Mouse (Mus musculus) intestine, embryonic 14.5 days (tissue): ENCODE data around the gene Cd9. TPM values are rescaled to one million over a fixed set of nuclear protein-coding genes. Genes with fewer than 3 reads are reported as not detected.

Experiments used
- ATAC-seq: fragments of 200-750 bp; cut with Nextera tagmentation; replicated peaks from 2 replicates; pipeline ENCODE4 v1.8.0; 2017; ENCODE audit warnings: low read depth, moderate number of reproducible peaks, moderate TSS enrichment, moderate library complexity; ENCODE audit not compliant: low FRiP score, low TSS enrichment
- DNase-seq: peaks from one replicate; pipeline ENCODE4 v3.0.0-alpha.2; 2018; ENCODE audit warnings: low spot score
- H3K27ac ChIP-seq: fragments of 300-500 bp; sonication (generic); 2 replicates; pipeline ENCODE4 v1.5.1; 2014; ENCODE audit warnings: low read depth, mild to moderate bottlenecking, control low read depth
- H3K27me3 ChIP-seq: fragments of 300-500 bp; sonication (generic); replicated peaks from 2 replicates; pipeline ENCODE4 v1.6.1; 2014; ENCODE audit warnings: low read length, control low read depth; ENCODE audit not compliant: control insufficient read depth, insufficient read depth
- H3K36me3 ChIP-seq: fragments of 300-500 bp; sonication (generic); 2 replicates; pipeline ENCODE4 v1.6.1; 2014; ENCODE audit warnings: low read length, control low read depth; ENCODE audit not compliant: control insufficient read depth, insufficient read depth
- H3K4me1 ChIP-seq: fragments of 300-500 bp; sonication (generic); replicated peaks from 2 replicates; pipeline ENCODE4 v1.6.1; 2014; ENCODE audit warnings: low read length, control low read depth, mixed read lengths; ENCODE audit not compliant: control insufficient read depth, insufficient read depth
- H3K4me2 ChIP-seq: fragments of 300-500 bp; sonication (generic); 2 replicates; pipeline ENCODE4 v1.6.1; 2014; ENCODE audit warnings: low read length
- H3K4me3 ChIP-seq: fragments of 300-500 bp; sonication (generic); 2 replicates; pipeline ENCODE4 v1.5.1; 2014; ENCODE audit warnings: low read depth, low read length, control low read depth, mixed read lengths
- H3K9ac ChIP-seq: fragments of 300-500 bp; sonication (generic); 2 replicates; pipeline ENCODE4 v1.6.1; 2014; ENCODE audit warnings: mild to moderate bottlenecking, low read length
- H3K9me3 ChIP-seq: fragments of 300-500 bp; sonication (generic); 2 replicates; pipeline ENCODE4 v1.6.1; 2016; ENCODE audit warnings: low read length, control low read depth; ENCODE audit not compliant: control insufficient read depth
- WGBS: fragments of 180-500 bp; shearing (Covaris S2); extraction: QIAGEN DNeasy Blood & Tissue Kit; methylation state at CpG from one replicate; pipeline ENCODE4 v1.1.7; 2014; 5-methylcytosine and 5-hydroxymethylcytosine counted together
- polyA plus RNA-seq: library from polyadenylated mRNA; unstranded; fragments of >200 nt; fragmentation: Nextera tagmentation; extraction: Ambion mirVana; gene quantifications from 2 replicates; pipeline ENCODE4 v1.2.1, GENCODE M21; 2014

Cd9 gene
- polyA plus RNA-seq, 1 experiment from 2014 or later = 162 TPM

DNA sequence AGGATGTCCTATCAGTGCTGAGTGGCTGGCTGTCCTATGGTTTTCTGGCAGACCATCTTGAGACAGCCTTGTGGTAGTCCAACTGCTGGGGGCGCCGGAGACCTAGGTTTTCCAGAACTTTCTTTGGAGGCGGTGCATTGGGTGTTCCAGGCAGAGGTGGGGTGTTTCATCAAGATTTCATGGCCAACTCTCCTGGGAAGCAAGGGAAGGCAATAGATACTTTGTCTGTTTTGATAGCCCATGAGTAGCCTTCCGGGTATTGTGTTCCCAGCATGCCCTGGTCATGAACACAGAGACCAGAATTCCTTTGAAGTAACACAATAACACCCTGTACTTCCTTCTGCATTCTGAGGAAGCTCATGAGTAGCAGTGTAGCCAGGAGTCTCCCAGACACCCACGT, 34.9 kb upstream of the Cd9 start:
- Histone ChIP-seq H3K27me3 (no peaks in the 10 kb centered on the region), H3K4me1 (no peaks in the 10 kb centered on the region), H3K9ac (no peak overlapping the region), H3K4me2 (no peak overlapping the region), H3K9me3 (no peaks in the 10 kb centered on the region), H3K4me3 (no peak overlapping the region), H3K36me3 (no peaks in the 10 kb centered on the region), H3K27ac (no peak overlapping the region)
- ATAC-seq (no peak), DNase-seq (no peak)
- whole genome bisulfite sequencing = 89% methylated on average over 5 of the region's 5 CpGs

DNA sequence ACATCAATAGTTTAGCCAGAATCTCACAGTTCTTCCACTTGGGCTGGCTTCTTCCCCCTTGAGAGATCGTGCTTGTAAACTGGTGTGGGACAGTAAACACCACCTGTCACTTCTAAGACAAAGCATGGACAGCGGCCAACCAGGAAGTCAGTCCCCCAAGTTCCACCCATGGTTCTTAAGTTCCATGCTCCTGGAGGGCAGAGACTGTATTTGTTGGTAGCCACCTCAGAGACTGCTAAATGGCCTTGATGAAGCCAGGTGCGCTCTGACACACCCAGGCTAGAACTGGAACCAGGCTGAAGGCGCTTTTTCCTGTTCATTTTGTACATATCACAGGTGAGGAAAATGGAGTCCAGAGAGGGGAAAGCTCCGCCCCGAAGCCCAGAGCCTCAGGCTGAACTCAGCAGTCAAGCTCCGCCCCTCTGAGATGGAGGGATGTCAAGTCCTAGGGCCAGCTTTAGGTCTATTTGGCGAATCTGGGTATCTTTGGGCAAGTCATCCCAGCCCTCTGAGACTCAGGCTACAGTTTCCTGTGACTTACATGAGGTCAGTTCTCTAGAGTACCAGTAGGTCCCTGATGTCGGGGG, 34.1 kb upstream of the Cd9 start:
- no peak overlapping the region for H3K9ac ChIP-seq
- no peak overlapping the region for H3K4me3 ChIP-seq
- no peaks in the 10 kb centered on the region for H3K27me3 ChIP-seq
- ATAC-seq = no peak
- no peak overlapping the region for H3K4me2 ChIP-seq
- H3K4me1 ChIP-seq = no peaks in the 10 kb centered on the region
- no peaks in the 10 kb centered on the region for H3K36me3 ChIP-seq
- H3K27ac ChIP-seq = no peak overlapping the region
- WGBS = 81% methylated on average over 9 of the region's 9 CpGs
- DNase-seq = no peak
- no peaks in the 10 kb centered on the region for H3K9me3 ChIP-seq

GRCm38 (mm10) chr6:125526066-125526465, 31.5 kb upstream of the Cd9 start:
- no peaks in the 10 kb centered on the region; the same call in 1 of the 2 replicates for H3K4me1 ChIP-seq
- no peak overlapping the region for H3K27ac ChIP-seq
- ATAC-seq (no peak), DNase-seq (no peak)
- H3K4me3 ChIP-seq = no peak overlapping the region
- WGBS = 58% methylated on average over 3 of the region's 3 CpGs
- H3K9me3 ChIP-seq = no peaks in the 10 kb centered on the region
- H3K27me3 ChIP-seq = no peaks in the 10 kb centered on the region
- H3K9ac ChIP-seq = no peak overlapping the region
- no peak overlapping the region for H3K4me2 ChIP-seq
- H3K36me3 ChIP-seq = no peaks in the 10 kb centered on the region

GRCm38 (mm10) chr6:125524027-125524426, 29.4 kb upstream of the Cd9 start:
- ATAC-seq (no peak), DNase-seq (no peak)
- Histone ChIP-seq H3K36me3 (no peaks in the 10 kb centered on the region), H3K27me3 (no peaks in the 10 kb centered on the region), H3K4me2 (no peak overlapping the region), H3K4me1 (no peaks in the 10 kb centered on the region; the same call in 1 of the 2 replicates), H3K27ac (no peak overlapping the region), H3K4me3 (no peak overlapping the region), H3K9ac (no peak overlapping the region), H3K9me3 (no peaks in the 10 kb centered on the region)
- 87% methylated on average over 6 of the region's 6 CpGs for WGBS

DNA sequence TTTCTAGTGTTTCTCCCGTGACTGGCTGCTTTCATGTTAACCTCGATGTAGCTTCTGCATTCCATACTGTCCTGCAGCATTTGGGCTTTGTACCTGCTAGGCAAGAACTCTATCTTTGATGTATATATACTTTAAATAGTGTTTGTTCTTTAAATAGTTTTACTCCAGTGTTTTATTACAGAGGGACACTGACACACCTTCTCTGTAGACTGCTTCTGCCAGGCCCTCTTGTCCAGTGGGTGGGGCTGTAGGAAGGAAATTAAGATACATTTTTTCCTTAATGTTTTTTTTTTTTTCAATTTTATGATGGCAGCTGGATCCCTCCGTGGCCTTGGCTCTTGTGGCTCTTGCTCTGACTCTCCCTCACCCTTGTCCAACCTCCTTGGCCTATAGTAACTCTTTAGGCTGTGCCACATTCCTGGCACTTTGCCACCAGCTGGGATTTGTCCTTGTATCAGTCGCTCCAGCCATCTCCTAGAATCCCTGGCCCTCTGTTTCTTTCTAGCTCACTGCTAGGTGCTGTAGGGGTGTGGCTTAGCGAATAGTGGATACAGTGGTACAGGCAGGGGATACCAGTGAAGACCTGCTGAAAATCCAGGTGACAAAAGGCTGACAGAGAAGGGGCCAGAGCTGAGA, 27.1 kb upstream of the Cd9 start:
- H3K4me3 ChIP-seq = no peak overlapping the region
- H3K27me3 ChIP-seq = no peaks in the 10 kb centered on the region
- ATAC-seq = peak; percentile 61
- H3K36me3 ChIP-seq = no peaks in the 10 kb centered on the region
- no peak overlapping the region for H3K9ac ChIP-seq
- no peaks in the 10 kb centered on the region; the same call in 1 of the 2 replicates for H3K4me1 ChIP-seq
- 41% methylated on average over 5 of the region's 5 CpGs for WGBS
- no peaks in the 10 kb centered on the region for H3K9me3 ChIP-seq
- H3K27ac ChIP-seq = peak overlapping the region; percentile 16
- peak; percentile 62 for DNase-seq
- H3K4me2 ChIP-seq = no peak overlapping the region

GRCm38 (mm10) chr6:125515503-125516315, 21.1 kb upstream of the Cd9 start:
- DNase-seq = no peak
- 46% methylated on average over 11 of the region's 11 CpGs for WGBS
- Histone ChIP-seq H3K27me3 (no peaks in the 10 kb centered on the region), H3K9ac (no peak overlapping the region), H3K4me2 (no peak overlapping the region), H3K4me1 (peaks cover 6% of the 10 kb centered on the region; the same call in 1 of the 2 replicates), H3K4me3 (no peak overlapping the region), H3K27ac (no peak overlapping the region), H3K9me3 (no peaks in the 10 kb centered on the region), H3K36me3 (no peaks in the 10 kb centered on the region)
- ATAC-seq = 0 out of 2 replicates have a peak, but pooled peaks have one; percentile 14

DNA sequence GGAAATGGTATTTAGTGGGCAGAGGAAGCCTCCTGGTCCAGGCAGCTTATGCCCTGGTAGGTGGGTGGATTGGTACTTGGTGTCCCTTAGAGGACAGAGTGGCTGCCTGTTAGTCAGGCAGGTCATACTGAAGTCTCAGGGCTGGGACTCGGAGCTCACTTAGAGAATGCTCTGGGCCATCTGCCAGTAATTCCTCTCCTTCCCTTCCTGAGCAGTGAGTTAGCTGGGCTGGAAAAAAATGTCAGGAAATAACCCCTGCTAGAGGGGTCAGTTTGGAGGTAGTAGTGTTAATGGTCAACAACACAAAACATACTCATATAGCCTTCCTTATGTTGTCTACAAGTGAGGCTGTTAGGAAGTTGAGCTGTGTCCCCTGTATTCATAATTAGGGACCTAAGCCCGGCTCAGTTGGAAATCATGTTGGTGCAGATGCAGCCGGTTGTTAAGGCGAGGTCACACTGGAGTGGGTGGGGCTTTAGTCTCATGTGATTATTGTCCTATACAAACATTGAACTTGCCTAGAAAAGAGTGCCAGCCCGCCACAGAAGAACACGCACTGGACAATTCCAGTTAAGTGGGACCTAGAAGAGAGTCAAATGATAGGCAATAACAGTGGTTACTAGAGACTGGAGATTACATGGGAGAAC, 18.5 kb upstream of the Cd9 start:
- Histone ChIP-seq H3K4me1 (peaks cover 6% of the 10 kb centered on the region; the same call in 1 of the 2 replicates), H3K4me2 (no peak overlapping the region), H3K9me3 (no peaks in the 10 kb centered on the region), H3K4me3 (no peak overlapping the region), H3K27ac (0 out of 2 replicates have a peak overlapping the region, but pooled peaks have one; percentile 48), H3K36me3 (no peaks in the 10 kb centered on the region), H3K9ac (no peak overlapping the region), H3K27me3 (no peaks in the 10 kb centered on the region)
- DNase-seq = no peak
- ATAC-seq = peak; percentile 57; the same call in 1 of the 2 replicates
- WGBS = 49% methylated on average over 6 of the region's 6 CpGs

DNA sequence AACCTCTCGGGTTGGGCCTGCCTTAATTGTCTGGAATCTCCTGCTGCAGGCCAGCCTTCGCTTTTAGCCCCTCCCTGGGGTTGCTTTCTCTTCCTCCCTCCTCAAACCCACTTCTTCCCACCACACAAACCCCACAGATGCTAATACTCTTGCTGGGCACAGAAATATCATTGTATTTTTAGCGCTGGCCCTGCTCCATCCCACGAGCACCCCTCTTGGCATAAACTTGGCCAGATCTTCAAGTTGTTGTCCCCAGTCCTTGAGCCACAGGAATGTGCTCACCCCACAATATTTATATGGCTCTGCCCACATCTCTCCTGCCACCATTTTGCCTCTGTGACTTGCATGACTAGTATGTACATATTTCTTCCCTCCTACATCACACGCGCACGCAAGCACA, 16.6 kb upstream of the Cd9 start:
- H3K4me3 ChIP-seq = no peak overlapping the region
- peaks cover 6% of the 10 kb centered on the region; the same call in 1 of the 2 replicates for H3K4me1 ChIP-seq

More for the DNA sequence above, 16.6 kb upstream of the Cd9 start:
- Histone ChIP-seq H3K36me3 (no peaks in the 10 kb centered on the region), H3K9me3 (no peaks in the 10 kb centered on the region), H3K9ac (no peak overlapping the region), H3K27me3 (no peaks in the 10 kb centered on the region), H3K4me2 (no peak overlapping the region), H3K27ac (no peak overlapping the region)
- DNase-seq = no peak
- no peak for ATAC-seq
- 85% methylated on average over 7 of the region's 7 CpGs for WGBS
